Mouse (Mus musculus): ENCODE results near the gene Hist1h3d. TPM values are rescaled to one million over a fixed set of nuclear protein-coding genes. Genes with fewer than 3 reads are reported as not detected.

Gene Hist1h3d
- total RNA-seq, 4 experiments from 2014 or later: 8.2 to 11.5 (median 10.5) TPM

- peak; percentile 67 to 75 for DNase-seq (ENCODE audit: low spot score in 2 of 2)
Observed at GRCm38 (mm10) chr13:23621532-23622174, 46.1 kb downstream of the Hist1h3d start.

- DNase-seq (ENCODE audit: low spot score in 2 of 2): peak; percentile 78 to 82
Observed at GRCm38 (mm10) chr13:23622175-23622671, 46.7 kb downstream of the Hist1h3d start, which contains the start of gene Hist1h1e. Gene Hist1h1e, minus strand, starts transcription at chr13:23622558.

DNA sequence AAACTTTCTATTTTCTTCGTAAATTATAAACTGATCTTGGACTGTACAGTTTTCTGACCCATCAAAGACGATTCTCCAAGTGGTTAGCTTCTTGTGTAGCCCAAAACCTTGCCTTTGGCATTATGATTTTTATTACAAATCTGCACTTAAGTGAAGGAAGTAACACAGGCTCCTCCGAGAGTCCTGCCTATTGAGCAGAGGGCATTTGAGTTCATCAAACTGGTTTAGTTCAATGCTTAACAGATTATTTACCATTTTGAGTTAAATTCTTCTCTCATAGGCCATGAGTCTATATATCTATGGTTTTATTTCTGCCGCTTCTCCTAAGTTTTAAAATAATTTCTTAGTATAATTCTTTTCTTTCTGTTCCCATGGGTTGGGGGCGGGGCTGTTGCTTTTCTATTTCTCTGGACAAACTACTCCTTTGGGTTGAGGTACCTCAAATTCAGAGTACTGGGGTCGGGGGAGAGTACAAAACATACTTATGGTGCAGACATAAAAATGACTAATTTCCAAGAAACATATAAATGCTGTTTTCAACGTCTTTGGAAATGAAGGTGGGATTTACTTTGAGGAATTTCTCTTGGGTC, 47.4 kb downstream of the Hist1h3d start:
- DNase-seq (ENCODE audit: low spot score in 2 of 2): no peak

Small RNA genes within 50 kb of the gene (microRNA-seq; reads per million reads assigned to microRNA genes)
- gene Gm44297 (0 reads per million in 2 experiments), gene Gm44359 (0 reads per million in 2 experiments), gene Gm44394 (0 reads per million in 2 experiments)

Other genes starting within 250 kb of the Hist1h3d start
- gene Zfp322a, start 206.6 kb upstream of the Hist1h3d start, total RNA-seq (2022): 10 to 100 TPM; 26.0 to 33.5 (median 30.2) TPM
- 1 to 10 TPM; 8.0 to 9.0 (median 8.7) TPM for gene Abt1, start 151.9 kb upstream of the Hist1h3d start, total RNA-seq (2022)
- gene Btn1a1, start 109.9 kb upstream of the Hist1h3d start, total RNA-seq (2022): not detected
- 1 to 10 TPM in 2 of 4 experiments, under 1 TPM in 2; 0.80 to 1.9 (median 1.1) TPM for gene Btn2a2, start 86.9 kb upstream of the Hist1h3d start, total RNA-seq (2022)
- gene Hist1h4h, start 44.7 kb upstream of the Hist1h3d start, total RNA-seq (2022): 100 to 1,000 TPM; 236 to 302 (median 261) TPM
- 1 to 10 TPM in 3 of 4 experiments, not detected in 1; 1.6 to 6.5 (median 1.8) TPM for gene Hist1h2af, start 41.9 kb upstream of the Hist1h3d start, total RNA-seq (2022)
- 1 to 10 TPM; 1.2 to 3.4 (median 2.2) TPM for gene Hist1h3g, start 40.3 kb upstream of the Hist1h3d start, total RNA-seq (2022)
- gene Hist1h2bh, start 32.4 kb upstream of the Hist1h3d start, total RNA-seq (2022): under 1 TPM; 0.34 to 0.73 (median 0.61) TPM
- gene Hist1h3f, start 31.7 kb upstream of the Hist1h3d start, total RNA-seq (2022): 10 to 100 TPM; 12.5 to 15.7 (median 14.2) TPM
- gene Hist1h4f, start 24.1 kb upstream of the Hist1h3d start, total RNA-seq (2022): 100 to 1,000 TPM; 104 to 155 (median 119) TPM
- 1 to 10 TPM; 2.5 to 3.3 (median 2.8) TPM for gene Hist1h1d, start 22.5 kb upstream of the Hist1h3d start, total RNA-seq (2022)
- gene Hist1h3e, start 13.4 kb upstream of the Hist1h3d start, total RNA-seq (2022): 10 to 100 TPM; 34.8 to 43.2 (median 40.0) TPM
- gene Hist1h2ae, start 4.5 kb upstream of the Hist1h3d start, total RNA-seq (2022): 1 to 10 TPM; 3.3 to 7.7 (median 4.9) TPM
- 10 to 100 TPM; 57.3 to 67.6 (median 60.8) TPM for gene Hist1h2bg, start 4.4 kb upstream of the Hist1h3d start, total RNA-seq (2022)
- 10 to 100 TPM; 19.2 to 30.0 (median 24.4) TPM for gene Hist1h2bf, start 1.6 kb upstream of the Hist1h3d start, total RNA-seq (2022)
- 10 to 100 TPM in 1 of 4 experiments, 1 to 10 TPM in 3; 3.0 to 11.0 (median 5.7) TPM for gene Hist1h2ad, start 1.4 kb upstream of the Hist1h3d start, total RNA-seq (2022)
- 100 to 1,000 TPM; 106 to 128 (median 119) TPM for gene Hist1h4d, start 5.8 kb downstream of the Hist1h3d start, total RNA-seq (2022)
- gene Hist1h2be, start 45.4 kb downstream of the Hist1h3d start, total RNA-seq (2022): 10 to 100 TPM in 2 of 4 experiments, 1 to 10 TPM in 2; 7.9 to 10.8 (median 9.3) TPM
- gene Hist1h1e, start 46.8 kb downstream of the Hist1h3d start, total RNA-seq (2022): 10 to 100 TPM; 36.1 to 50.5 (median 42.7) TPM
- 1 to 10 TPM; 1.4 to 3.1 (median 2.7) TPM for gene Hist1h2ac, start 108.2 kb downstream of the Hist1h3d start, total RNA-seq (2022)
- 10 to 100 TPM; 33.4 to 55.2 (median 44.8) TPM for gene Hist1h2bc, start 108.4 kb downstream of the Hist1h3d start, total RNA-seq (2022)
- under 1 TPM in 1 of 4 experiments, not detected in 3; 0.50 TPM for gene Hist1h1t, start 120.1 kb downstream of the Hist1h3d start, total RNA-seq (2022)
- gene Hist1h4c, start 122.7 kb downstream of the Hist1h3d start, total RNA-seq (2022): 10 to 100 TPM; 71.6 to 90.3 (median 85.0) TPM
- gene Hfe, start 135.1 kb downstream of the Hist1h3d start, total RNA-seq (2022): 1 to 10 TPM; 3.9 to 9.4 (median 7.0) TPM
- gene Hist1h1c, start 163.0 kb downstream of the Hist1h3d start, total RNA-seq (2022): 10 to 100 TPM; 39.1 to 69.2 (median 53.5) TPM
- 1 to 10 TPM in 3 of 4 experiments, not detected in 1; 1.7 to 3.1 (median 2.7) TPM for gene Hist1h3c, start 169.8 kb downstream of the Hist1h3d start, total RNA-seq (2022)
- 10 to 100 TPM; 14.1 to 21.7 (median 16.7) TPM for gene Hist1h2bb, start 171.0 kb downstream of the Hist1h3d start, total RNA-seq (2022)
- gene Hist1h2ab, start 175.4 kb downstream of the Hist1h3d start, total RNA-seq (2022): 10 to 100 TPM; 18.6 to 28.1 (median 23.5) TPM
- gene Hist1h3b, start 176.5 kb downstream of the Hist1h3d start, total RNA-seq (2022): 10 to 100 TPM in 2 of 4 experiments, 1 to 10 TPM in 2; 3.1 to 10.4 (median 8.0) TPM
- 10 to 100 TPM; 47.4 to 67.0 (median 59.9) TPM for gene Hist1h4b, start 181.2 kb downstream of the Hist1h3d start, total RNA-seq (2022)
- gene Hist1h4a, start 185.5 kb downstream of the Hist1h3d start, total RNA-seq (2022): 10 to 100 TPM; 31.9 to 42.9 (median 37.9) TPM
- gene Hist1h3a, start 186.6 kb downstream of the Hist1h3d start, total RNA-seq (2022): 10 to 100 TPM; 22.7 to 39.9 (median 29.0) TPM
- 10 to 100 TPM; 12.6 to 19.3 (median 16.9) TPM for gene Hist1h1a, start 187.9 kb downstream of the Hist1h3d start, total RNA-seq (2022)
- not detected for gene Trim38, start 194.2 kb downstream of the Hist1h3d start, total RNA-seq (2022)
- not detected for gene Slc17a2, start 231.2 kb downstream of the Hist1h3d start, total RNA-seq (2022)